Mouse (Mus musculus) left cerebral cortex, postnatal 14 days (tissue): ENCODE measurements around the gene Macf1. TPM values are rescaled to one million over a fixed set of nuclear protein-coding genes. Genes with fewer than 3 reads are reported as not detected.

Source experiments
- DNase-seq, 2 experiments: peaks; one replicate each; pipeline ENCODE4 v3.0.0; 2021 to 2022; ENCODE audit warnings: low spot score in 2 of 2, mixed read lengths in 1 of 2
- intact Hi-C: fragments of 180-260 bp; cut with DNase I; formaldehyde crosslinking; loops from one replicate; pipeline ENCODE4 v1.15.1; 2025
- total RNA-seq, 2 experiments: library from RNA; stranded (reverse); gene quantifications; 2 replicates each; pipeline ENCODE4 v1.2.3; 2021

The Macf1 gene
- total RNA-seq, 2 experiments from 2014 or later = 211 to 227 TPM

DNA sequence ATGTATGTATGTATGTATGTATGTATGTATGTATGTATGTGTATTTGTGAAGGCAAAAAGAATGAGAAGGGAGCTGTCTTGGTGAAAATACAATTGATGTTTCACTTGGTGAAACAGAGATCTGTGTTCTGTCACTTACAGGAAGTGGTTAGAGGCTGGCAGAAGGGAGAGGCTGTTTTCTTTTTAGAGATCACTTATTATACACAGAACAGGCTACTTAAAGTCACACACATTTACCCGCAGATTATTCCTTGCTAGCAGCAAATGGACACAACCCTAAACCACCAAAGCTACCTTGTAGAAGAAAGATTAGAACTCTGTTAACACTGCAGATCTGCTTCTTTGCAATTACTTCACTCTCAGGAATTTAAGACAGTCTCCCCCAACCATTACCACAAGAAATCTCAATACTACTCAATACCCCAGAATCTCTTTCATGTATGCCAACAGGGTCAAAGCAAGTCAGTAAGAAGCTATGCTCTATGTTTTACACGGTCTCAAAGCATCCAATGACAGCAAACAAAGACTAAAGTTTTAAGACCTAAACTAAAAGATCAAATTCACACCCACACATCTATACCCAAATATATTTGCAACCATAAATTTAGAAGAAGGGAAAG, 106.6 kb downstream of the Macf1 start:
- no peak for DNase-seq
- intact Hi-C loops = no loop called here

DNA sequence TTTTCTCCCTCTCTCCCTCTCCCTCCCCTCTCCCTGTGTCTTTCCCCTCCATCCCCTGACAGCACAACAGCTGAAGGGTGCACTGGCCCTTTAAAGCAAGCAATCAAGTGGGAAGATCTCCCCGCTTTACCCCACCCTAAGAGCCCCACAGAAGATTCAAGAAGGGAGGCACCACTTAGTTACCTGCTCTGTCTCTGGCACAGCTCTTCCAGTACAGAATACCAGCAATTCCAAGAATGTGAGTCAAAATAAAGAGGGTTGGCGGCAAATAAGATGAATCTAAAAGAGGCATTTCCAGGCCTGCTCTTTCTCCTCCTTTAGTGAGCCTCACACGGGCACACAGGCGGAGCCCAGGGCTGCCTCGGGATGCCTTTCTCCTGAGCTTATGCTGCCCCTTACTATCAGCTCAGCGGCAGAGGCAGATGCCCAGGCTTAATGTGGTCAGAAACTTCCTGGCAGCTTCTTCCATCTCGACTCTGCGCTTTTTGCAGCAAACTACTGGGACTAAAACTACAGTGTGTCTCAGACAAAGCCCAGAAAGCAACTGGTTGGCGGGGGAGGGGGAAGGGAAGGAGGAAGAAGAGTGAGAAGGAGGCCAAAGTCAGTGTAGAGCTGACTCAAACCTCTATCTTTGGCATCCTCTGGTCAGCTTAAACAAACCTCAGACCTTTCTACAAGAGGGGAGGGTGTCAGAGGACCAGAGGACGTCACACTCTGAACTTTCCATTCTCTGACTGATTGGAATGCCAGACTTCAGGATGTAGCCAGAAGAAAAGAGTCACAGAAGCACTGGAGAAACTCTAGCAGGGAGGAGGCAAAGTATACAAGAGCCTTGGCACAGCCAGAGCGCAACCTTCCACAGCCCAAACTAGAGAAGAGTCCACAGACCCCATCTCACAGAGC, 111.5 kb downstream of the Macf1 start:
- intact Hi-C loops = no loop called here
- peak in 1 of 2 experiments; percentile 47 for DNase-seq

DNA sequence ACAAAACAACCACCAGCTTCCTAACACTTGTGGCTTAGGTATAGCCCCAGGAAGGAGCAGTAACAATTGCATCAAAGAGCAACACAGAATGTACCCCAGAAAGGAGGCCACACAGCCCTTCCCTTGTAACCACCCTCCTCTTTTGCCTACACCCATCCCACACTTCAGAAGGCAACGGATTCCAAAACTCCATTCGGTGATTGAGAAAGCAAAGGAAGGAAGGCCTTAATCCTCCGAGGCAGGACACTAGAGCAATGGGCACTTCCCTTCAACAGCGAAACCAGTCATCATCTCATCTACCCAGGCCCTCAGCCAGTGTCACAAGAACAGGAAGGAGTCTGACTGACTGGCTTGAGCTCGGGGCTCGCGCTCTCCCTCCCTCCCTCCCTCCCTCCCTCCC, 112.3 kb downstream of the Macf1 start:
- intact Hi-C loops = no loop called here
- DNase-seq = no peak

DNA sequence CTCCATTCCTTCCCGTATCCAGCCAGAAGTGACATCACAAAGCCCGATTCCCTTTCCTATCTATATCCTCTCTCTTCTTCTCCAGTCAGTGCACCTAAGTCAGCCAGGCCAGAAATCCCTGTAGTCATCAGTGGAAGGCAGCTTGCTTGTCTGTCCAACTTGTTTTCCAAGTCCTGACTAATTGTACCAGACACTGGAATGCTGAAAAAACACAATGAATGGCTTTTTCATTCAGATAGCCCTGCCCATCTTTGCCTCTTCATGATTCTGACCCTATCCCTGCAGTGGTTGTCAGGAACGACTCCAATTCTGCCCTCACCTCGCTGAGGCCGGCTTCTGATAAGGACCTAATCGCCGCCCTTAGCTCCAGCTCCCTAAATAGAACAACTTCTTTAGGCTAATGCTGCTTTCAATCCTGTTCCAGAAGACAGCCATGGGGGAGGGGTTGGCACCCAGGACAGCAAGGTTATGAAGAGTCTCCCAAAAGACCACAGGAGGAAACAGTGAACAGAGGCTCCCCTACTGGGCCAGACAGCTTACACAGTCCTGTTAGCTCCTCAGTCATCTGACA, 118.8 kb downstream of the Macf1 start:
- DNase-seq = no peak
- intact Hi-C loops = no loop called here

DNA sequence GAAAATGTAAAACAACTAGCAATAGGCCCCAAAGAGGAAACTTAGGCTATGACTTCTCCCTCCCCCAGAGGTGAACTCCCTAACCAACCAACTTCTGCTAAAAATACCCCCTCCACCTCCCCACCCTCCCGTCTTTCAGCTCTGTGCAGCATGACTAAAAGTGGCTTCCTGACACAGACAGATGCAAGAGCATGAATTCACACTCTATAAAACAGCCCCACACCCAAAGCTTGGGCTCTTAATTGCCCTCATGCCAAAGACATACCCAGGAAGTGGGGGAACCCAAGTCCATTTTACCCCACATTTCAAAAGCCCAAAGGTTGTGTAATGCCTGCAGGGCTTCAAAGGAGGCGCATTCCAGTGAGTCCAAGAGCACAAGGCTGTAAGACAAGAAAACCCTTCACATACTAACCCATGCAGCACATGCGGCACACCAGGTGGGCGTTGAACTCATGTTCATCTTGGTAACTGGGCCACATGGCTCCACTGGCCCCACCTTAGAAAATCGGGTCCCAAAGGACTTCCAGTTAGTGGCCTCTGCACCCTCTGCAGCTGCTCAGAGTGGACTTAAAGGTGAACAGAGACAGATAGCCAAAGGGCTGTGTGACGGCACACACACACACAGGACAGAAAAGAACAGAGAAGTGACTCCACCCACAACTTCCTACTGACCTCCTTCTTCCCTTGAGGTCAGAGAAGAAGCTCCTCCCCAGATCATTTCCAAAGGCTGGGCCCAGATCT, 119.9 kb downstream of the Macf1 start:
- no peak for DNase-seq
- intact Hi-C loops = no loop called here

DNA sequence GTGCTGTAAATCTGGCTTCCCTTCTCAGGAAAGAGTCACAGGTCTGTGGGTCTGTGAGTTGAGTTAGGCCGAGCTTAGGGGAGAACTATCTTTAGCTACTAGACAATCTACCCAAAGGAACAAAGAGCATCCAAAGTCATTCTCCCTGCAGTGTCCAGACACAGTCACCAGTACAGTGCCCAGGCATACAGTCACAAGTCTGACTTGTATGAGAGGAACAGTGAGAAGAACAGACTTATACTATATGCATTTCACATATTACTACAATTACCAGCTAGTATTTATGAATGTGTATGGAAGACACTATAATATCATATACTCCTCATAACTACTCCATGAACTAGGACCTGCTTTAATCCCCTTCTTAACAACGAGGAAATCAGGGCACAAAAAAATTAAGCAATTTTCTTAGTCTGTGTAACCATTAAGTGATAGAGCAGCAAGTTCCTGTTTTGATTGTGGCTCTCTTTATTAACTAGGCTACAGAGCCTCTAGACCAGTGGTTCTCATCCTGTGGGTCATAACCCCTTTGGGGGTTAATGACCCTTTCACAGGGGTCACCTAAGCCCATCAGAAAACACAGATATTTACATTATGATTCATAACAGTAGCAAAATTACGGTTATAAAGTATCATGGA, 121.9 kb downstream of the Macf1 start:
- intact Hi-C loops = no loop called here
- DNase-seq = no peak

DNA sequence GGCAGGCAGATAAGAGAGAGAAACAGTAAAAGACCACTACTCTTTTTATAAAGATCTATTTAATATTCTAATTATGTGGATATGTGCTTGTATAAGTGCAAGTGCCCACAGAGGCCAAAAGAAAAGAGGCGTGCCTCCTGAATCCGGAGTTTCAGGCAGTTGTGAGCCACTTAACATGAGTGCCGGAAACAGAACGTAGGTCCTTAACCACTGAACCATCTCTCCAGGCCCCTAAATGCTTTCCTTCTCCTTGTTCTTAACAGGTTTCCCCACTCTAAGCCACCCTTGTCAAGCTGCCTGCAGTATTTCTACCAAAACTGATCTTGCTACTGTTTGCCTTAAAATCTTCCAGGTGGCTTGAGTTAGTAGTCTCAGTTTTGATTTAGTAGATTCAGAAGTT, 123.3 kb downstream of the Macf1 start:
- DNase-seq = no peak
- intact Hi-C loops = no loop called here

DNA sequence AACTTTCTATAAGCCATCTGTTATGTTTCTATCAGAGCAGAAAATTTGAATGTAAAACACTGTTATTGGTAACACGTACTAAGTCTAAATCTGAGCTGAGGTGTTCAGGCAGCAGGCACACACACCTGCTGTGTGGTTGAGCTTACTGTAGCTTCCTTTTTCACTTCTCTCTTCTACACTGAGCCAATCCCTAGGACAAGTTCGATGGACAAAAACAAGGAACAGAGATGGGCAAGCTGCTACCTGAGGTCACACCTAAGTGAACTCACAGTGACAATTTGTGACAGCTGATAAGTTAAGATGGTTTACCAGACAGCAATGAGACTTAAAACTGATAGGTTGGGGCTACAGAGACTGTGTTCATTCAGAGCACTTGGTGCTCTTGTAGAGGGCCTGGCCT, 125.7 kb downstream of the Macf1 start:
- DNase-seq = no peak
- intact Hi-C loops = no loop called here

DNA sequence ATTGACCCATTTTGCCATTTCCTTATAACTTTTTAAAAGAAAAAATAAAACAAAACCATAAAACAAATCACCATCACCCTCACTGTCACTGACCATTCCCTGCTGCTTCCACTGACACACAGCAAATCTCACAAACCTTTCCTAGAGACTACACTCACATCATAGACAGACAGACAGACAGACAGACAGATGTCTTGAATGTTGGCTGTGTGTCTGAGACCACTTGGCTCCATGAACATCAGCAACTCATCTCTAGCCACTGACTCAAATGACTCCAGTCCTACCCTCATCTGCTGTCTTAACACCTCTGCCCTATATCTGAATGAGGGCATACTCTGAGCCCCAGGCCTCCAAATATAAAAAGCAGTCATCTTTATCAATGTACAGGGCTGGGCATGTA, 128.9 kb downstream of the Macf1 start:
- intact Hi-C loops = no loop called here
- DNase-seq = no peak

DNA sequence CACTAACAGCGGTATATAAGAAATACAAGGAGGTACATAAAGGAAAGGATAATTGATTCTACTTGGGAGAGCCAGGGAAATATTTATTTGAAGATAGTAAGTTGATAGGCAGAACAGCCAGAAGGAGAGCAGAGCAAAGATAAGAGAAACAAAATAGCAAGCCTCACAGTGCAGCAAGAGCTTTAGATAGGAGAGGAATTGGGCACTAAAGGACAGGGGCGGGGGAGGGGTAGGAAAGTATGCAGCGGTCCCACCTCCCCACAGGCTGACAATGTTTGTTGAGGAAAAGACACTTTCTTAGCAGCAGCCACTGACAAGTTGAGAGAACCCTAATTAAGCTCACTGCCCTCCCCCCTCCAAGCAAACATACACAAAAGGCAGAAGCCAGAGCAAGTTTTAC, 131.5 kb downstream of the Macf1 start:
- DNase-seq = no peak
- intact Hi-C loops = no loop called here

DNA sequence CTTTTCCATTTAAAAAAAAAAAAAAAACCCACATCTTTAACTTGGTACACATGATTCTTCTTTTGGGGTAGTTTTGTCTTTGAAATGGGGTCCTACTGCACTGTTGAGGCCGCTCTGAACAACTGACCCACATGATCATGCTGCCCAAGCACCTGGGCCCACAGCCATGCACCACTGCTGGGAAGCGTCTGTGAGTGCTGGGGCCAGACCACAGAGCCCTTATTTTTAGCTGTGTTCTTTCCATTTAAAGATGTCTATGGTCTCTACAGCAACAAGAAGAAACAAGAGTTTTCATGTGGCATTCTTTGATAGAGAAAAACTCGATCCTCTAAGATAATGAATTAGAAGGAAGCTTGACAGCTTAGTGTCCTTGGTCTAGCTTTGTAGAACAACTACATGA, 135.8 kb downstream of the Macf1 start:
- DNase-seq = no peak
- intact Hi-C loops = no loop called here

DNA sequence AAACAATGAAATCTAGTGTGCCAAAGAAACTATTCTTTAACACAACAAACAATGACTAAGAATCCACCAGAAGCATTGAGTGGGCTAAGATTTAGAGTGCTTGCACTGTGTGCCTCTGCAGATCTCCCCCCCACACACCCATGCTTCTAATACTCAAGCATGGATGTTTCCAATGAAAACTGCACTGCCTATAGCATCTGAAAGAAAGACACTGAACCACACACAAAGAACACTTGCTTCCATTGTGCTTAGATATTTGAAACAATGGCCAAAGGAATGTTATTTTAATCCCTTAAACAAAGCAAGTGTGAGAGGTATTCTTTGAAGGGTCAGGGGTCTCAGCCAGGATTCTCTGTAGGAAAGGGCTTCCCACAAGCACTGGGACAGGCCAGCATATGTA, 140.5 kb downstream of the Macf1 start:
- no peak for DNase-seq
- intact Hi-C loops = no loop called here

DNA sequence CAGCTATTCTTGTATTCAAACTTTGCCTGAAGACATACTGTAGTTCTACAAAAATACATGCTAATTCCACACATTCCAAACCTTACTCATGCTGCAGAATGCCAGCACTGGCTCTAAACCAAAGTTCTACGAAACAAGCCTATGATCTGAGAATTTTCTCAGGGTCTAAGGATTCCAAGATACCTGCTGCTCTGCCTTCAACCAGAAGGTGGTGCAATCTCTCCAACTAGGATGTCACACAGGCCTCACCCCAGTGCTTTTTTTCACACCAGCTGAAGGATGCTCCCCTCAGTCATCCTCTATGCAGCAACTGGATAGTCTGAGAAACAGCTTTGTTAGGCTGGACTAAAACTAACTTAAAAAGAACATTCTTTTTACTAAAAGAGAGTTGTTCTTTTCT, 148.9 kb downstream of the Macf1 start:
- peak; percentile 80 to 93 for DNase-seq
- intact Hi-C loops = loop anchor here (5.0 kb wide), 2 partner anchors 47 to 132 kb away; no protein-coding TSS in a partner anchor

DNA sequence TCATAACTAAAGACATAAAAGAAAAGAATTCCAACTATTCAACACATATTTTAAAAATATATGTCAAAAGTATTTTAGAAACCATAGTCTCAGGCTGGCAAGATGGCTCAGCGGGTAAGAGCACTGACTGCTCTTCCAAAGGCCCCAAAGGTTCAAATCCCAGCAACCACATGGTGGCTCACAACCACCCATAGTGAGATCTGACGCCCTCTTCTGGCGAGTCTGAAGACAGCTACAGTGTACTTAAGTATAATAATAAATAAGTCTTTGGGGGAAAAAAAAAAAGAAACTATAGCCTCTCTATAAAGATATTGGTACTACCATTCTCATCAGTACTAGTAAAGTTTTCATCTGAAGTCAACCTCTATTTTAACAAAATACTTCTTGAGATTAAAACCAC, 152.2 kb downstream of the Macf1 start:
- intact Hi-C loops = no loop called here
- no peak for DNase-seq

DNA sequence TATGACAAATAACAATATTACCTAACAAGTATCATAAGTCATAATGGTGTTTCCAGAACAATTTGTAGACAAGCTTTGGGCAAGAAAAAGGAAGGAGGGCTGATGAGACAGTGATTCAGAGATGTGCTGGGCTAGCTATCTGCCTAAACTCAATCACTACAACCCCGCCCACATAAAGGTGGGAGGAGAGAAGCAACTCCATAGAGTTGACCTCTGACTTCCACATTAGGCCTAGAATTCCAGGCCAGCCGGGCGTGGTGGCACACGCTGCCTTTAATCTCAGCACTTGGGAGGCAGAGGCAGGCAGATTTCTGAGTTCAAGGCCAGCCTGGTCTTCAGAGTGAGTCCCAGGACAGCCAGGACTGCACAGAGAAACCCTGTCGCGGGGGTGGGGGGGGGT, 153.2 kb downstream of the Macf1 start:
- DNase-seq = no peak
- intact Hi-C loops = no loop called here

DNA sequence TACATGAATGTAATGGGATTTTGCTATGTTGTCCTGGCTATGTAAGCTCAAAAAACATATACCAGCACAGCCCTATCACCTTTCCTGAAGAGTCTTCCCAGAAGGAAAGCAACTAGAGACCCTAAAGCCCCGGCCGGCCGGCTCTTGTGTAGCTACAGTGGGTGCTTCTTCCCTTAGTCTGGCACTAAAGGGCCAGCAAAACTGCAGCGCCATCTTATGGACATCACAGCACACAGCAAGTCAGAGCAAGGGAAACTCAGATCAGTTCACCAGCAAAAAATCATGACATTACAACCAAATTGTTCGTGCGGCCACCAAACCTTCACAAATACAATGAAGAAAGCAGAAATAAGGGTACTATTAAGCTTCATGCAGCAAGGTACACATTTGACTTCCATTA, 154.9 kb downstream of the Macf1 start:
- peak; percentile 60 to 69 for DNase-seq
- intact Hi-C loops = no loop called here

DNA sequence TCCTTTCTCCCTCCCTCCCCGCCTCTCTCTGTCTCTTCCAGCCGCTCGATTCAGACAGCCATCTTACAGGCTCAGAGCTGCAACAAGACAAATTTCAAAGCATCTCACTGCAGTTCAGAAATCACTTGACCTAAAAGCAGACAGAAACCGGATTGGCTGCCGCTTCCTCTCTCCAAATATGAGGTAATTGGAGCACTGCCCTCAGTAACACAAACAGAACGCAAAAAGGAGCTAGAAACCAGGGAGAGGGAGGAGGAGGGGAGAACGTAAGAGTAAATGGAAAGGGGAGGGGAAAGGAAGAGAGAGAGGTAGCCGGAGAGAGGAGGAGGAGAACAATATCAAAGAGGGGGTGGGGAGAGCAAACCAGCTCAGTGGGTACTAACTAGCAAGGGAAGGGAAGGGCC, 156.6 kb downstream of the Macf1 start:
- intact Hi-C loops = no loop called here
- peak; percentile 61 to 81 for DNase-seq

DNA sequence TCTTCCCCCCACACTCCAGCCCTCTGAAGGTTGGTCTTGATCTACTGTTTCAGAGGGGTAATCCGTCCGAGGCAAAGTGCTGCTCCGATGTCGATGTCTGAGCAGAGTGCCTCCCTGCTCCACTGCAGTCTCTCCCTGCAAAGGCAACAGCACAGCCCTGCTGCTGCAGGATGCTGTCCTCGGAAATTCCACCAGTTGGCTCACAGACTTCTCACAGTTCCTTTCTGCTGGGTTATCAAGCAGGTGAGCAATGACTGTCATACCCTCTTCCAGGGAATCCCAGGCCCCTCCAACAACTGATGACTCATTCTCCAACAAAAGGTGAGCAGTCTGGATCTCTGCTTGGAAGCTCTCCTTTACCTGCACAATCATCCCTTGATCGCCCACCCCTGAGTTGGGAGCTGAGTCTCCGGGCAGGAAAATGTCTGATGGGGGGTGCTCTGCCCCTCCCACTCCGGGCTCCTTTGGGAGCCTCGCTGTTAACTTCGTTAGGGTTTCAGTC, 157.3 kb downstream of the Macf1 start:
- intact Hi-C loops = no loop called here
- peak; percentile 18 to 45 for DNase-seq

DNA sequence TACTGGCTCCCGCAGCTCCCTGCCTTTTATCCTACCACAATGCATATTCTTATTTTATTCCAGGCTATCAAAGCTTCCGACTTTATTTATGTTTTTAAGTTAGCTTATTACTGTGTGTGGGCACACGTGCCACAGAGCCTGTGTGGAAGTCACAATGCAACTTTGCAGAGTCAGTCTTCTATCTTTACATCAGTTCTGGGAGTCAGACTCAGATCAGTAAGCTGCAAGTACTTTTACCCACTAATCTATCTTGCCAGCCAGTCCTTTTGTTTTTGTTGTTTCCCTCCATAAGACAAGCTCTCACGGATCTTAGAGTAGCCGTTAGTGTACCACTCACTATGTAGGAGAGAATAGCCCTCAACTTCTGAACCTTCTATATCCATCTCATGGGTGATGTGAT, 159.4 kb downstream of the Macf1 start:
- DNase-seq = no peak
- intact Hi-C loops = no loop called here
